Mouse (Mus musculus): ENCODE results near the gene Afdn. TPM values are rescaled to one million over a fixed set of nuclear protein-coding genes. Genes with fewer than 3 reads are reported as not detected.

Afdn gene
- polyA plus RNA-seq (2014; fragmentation: Nextera tagmentation; extraction: Ambion mirVana): 117 and 123 TPM in 2 replicates

DNA sequence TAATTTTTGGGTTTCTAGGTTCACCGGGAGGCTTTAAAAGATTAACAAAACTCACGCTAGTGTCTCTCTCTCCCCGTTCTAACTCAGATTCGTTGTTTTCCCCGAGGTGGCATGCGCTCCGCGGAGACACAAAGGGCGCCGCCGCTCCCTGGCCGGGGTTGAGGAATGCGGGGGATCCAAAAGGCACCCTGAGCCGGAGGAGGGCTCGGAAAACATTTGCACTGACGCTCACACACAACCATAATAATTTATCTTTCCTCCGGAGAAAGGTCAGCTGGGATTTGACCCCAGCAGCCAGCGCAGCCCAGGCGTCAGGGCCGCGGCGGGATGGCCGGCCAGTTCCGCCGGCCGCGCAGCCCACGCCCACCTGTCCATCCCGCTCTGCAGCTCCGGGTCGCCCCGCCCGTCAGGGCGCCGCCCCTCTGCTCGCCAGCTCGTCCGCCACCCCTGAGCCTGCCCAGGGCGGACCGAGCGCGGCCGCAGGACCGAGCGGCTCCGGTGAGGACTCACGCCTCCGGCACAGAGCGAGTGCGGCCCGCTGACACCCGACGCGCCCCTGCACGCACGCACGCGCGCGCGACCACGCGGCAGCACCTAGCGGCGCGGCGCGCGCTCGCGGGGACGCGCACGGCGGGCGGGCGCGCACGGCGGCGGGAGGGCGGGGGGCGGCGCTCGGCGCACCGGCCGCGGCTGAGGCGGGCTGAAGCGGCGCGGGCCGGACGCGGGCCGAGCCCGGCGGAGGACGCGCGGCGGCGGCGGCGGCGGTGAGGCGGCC, at the start of gene Afdn:
Gene Afdn (plus strand): TSS at position 687 of the 775 bp plus-strand sequence.
- H3K9ac ChIP-seq (ENCODE audit: low read length): peak within 1 kb of the TSS; percentile 92
- peaks cover 12% of the 10 kb centered on the region for H3K4me1 ChIP-seq (ENCODE audit: control insufficient read depth, insufficient read depth, low read length)
- no peaks in the 10 kb centered on the region for H3K9me3 ChIP-seq (ENCODE audit: control insufficient read depth, low read length)
- peak within 1 kb of the TSS; percentile 99 for H3K4me2 ChIP-seq
- ATAC-seq (ENCODE audit: low FRiP score) (peak; percentile 92), DNase-seq (ENCODE audit: low spot score, missing footprints) (peak; percentile 98)
- H3K4me3 ChIP-seq (ENCODE audit: low read depth, low read length): peak within 1 kb of the TSS; percentile 95
- peak within 1 kb of the TSS; percentile 94 for H3K27ac ChIP-seq (ENCODE audit: low read depth, low read length)
- WGBS: under 1% methylated on average over 70 of the region's 108 CpGs
- H3K36me3 ChIP-seq (ENCODE audit: control insufficient read depth, insufficient read depth, low read length): no peaks in the 10 kb centered on the region
- H3K27me3 ChIP-seq (ENCODE audit: control insufficient read depth, insufficient read depth, low read length): no peaks in the 10 kb centered on the region

DNA sequence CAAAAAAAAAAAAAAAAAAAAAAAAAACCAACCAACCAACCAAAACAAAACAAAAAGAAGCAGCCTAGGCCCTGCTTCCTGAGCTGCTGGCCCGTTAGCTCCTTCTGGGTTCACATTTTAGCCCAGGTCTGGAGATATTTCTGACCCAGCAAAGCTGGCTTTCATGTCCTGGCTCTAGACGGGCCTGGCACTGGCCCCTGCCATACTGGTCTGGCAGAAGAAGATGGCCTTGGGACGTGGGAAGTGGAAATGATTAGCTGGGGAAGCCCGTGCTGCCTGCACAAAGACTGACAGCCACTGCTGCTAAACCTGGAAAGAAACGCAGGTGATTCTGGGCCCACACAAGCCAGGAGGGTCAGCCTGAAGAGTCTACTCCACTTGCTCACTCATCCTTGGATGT, 49.2 kb upstream of the Afdn start:
- Histone ChIP-seq H3K4me2 (no peak overlapping the region), H3K27ac (ENCODE audit: low read depth, low read length) (no peak overlapping the region)
- DNase-seq (ENCODE audit: low spot score, missing footprints): no peak

DNA sequence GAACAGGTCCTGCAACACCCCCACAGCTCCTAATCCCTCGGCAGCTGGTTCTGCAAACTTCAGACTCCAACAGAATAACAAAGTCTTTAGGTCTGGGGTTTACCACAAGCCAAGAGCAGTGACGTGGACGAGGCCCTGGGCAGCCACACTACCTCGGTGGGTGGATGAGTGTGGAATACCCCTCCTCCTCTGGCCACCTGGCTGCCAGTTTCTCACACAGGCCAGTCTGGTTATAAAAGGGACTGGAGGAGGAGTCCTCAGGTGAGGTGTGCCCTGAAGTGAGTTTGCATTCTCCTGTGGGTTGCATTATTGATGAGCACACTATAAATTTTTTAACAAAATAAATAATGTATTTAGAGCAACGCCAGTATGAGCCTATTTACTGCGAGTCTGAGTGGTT, 48.2 kb upstream of the Afdn start:
- Histone ChIP-seq H3K9me3 (ENCODE audit: control insufficient read depth, low read length) (no peaks in the 10 kb centered on the region), H3K27ac (ENCODE audit: low read depth, low read length) (no peak overlapping the region), H3K4me2 (no peak overlapping the region), H3K4me1 (ENCODE audit: control insufficient read depth, insufficient read depth, low read length) (no peaks in the 10 kb centered on the region), H3K4me3 (ENCODE audit: low read depth, low read length) (no peak overlapping the region), H3K27me3 (ENCODE audit: control insufficient read depth, insufficient read depth, low read length) (no peaks in the 10 kb centered on the region), H3K9ac (ENCODE audit: low read length) (no peak overlapping the region), H3K36me3 (ENCODE audit: control insufficient read depth, insufficient read depth, low read length) (no peaks in the 10 kb centered on the region)
- WGBS: 77% methylated on average over 6 of the region's 6 CpGs
- ATAC-seq (ENCODE audit: low FRiP score) (no peak), DNase-seq (ENCODE audit: low spot score, missing footprints) (no peak)

More for the DNA sequence above, 49.2 kb upstream of the Afdn start:
- H3K9ac ChIP-seq (ENCODE audit: low read length): no peak overlapping the region
- ATAC-seq (ENCODE audit: low FRiP score): no peak
- H3K27me3 ChIP-seq (ENCODE audit: control insufficient read depth, insufficient read depth, low read length): no peaks in the 10 kb centered on the region
- 83% methylated on average over 5 of the region's 5 CpGs for WGBS
- no peaks in the 10 kb centered on the region for H3K4me1 ChIP-seq (ENCODE audit: control insufficient read depth, insufficient read depth, low read length)
- no peak overlapping the region for H3K4me3 ChIP-seq (ENCODE audit: low read depth, low read length)
- no peaks in the 10 kb centered on the region for H3K9me3 ChIP-seq (ENCODE audit: control insufficient read depth, low read length)
- H3K36me3 ChIP-seq (ENCODE audit: control insufficient read depth, insufficient read depth, low read length): no peaks in the 10 kb centered on the region

DNA sequence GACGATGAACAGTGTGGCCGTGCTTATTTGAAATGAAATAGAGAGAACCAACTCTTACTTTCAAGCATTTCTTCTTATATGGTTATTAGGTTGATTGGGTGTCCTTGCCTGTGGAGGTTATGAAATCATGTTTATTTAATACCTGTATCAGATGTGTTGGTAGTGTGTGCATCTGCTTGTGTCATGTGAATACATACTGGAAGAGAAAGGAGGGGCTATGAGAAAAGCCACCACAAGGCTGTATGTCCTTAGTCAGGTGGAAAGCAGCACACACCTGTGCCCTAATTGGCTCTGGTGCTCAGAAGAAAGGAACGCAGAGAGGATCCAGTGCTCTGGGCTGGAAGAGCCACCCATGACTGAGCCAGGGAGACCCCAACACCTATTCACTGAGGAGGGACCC, 47.8 kb upstream of the Afdn start:
- Histone ChIP-seq H3K27ac (ENCODE audit: low read depth, low read length) (no peak overlapping the region), H3K4me2 (no peak overlapping the region), H3K4me1 (ENCODE audit: control insufficient read depth, insufficient read depth, low read length) (no peaks in the 10 kb centered on the region), H3K4me3 (ENCODE audit: low read depth, low read length) (no peak overlapping the region), H3K27me3 (ENCODE audit: control insufficient read depth, insufficient read depth, low read length) (no peaks in the 10 kb centered on the region), H3K9ac (ENCODE audit: low read length) (no peak overlapping the region), H3K36me3 (ENCODE audit: control insufficient read depth, insufficient read depth, low read length) (no peaks in the 10 kb centered on the region), H3K9me3 (ENCODE audit: control insufficient read depth, low read length) (no peaks in the 10 kb centered on the region)
- ATAC-seq (ENCODE audit: low FRiP score) (no peak), DNase-seq (ENCODE audit: low spot score, missing footprints) (no peak)
- WGBS: 94% methylated on average over 3 of the region's 3 CpGs

DNA sequence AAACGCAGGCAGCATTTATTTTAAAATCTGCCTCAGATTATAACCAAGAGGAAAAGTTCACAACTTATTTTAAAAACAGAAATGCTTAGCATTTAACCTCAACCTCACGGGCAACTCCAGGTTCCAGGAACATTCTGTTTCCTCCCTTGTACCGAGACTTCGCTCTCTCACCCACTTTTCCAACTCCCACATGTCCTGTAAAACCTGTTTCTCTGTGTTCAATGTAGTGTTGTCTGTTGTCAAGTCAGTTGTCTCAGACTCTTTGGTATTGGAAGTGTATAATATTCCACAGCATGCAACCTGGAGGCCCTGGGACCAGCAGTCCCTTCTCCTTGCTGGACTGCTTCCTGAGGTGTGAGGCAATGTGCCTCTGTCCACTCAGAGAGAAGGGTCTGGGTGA, 46.2 kb upstream of the Afdn start:
- DNase-seq (ENCODE audit: low spot score, missing footprints) (no peak), ATAC-seq (ENCODE audit: low FRiP score) (no peak)
- H3K9ac ChIP-seq (ENCODE audit: low read length): no peak overlapping the region
- no peaks in the 10 kb centered on the region for H3K4me1 ChIP-seq (ENCODE audit: control insufficient read depth, insufficient read depth, low read length)
- no peaks in the 10 kb centered on the region for H3K36me3 ChIP-seq (ENCODE audit: control insufficient read depth, insufficient read depth, low read length)
- WGBS: 98% methylated on average over 4 of the region's 4 CpGs
- no peaks in the 10 kb centered on the region for H3K9me3 ChIP-seq (ENCODE audit: control insufficient read depth, low read length)
- no peaks in the 10 kb centered on the region for H3K27me3 ChIP-seq (ENCODE audit: control insufficient read depth, insufficient read depth, low read length)
- H3K4me2 ChIP-seq: no peak overlapping the region
- no peak overlapping the region for H3K27ac ChIP-seq (ENCODE audit: low read depth, low read length)
- no peak overlapping the region for H3K4me3 ChIP-seq (ENCODE audit: low read depth, low read length)

DNA sequence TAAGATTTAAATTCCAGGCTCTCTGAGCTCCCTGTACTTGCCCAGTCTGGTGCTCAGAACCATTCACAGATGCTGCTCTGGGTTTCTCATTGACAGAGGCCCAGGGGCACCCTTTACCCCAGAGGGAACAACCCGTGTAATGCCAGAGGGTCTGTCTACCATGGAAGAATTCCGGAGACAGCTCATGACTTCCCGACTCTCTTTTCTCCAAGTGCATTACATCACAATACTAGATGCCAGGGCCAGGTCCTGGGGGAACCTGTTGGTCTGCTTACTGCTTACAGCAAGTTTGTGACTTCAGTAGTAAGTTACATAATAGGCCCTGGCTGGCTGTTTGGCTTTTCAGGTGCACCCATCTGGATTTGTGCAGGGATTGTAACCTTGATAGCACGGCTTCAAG, 45.7 kb upstream of the Afdn start:
- Histone ChIP-seq H3K27me3 (ENCODE audit: control insufficient read depth, insufficient read depth, low read length) (no peaks in the 10 kb centered on the region), H3K9me3 (ENCODE audit: control insufficient read depth, low read length) (no peaks in the 10 kb centered on the region), H3K4me2 (no peak overlapping the region), H3K4me3 (ENCODE audit: low read depth, low read length) (no peak overlapping the region), H3K27ac (ENCODE audit: low read depth, low read length) (no peak overlapping the region), H3K36me3 (ENCODE audit: control insufficient read depth, insufficient read depth, low read length) (no peaks in the 10 kb centered on the region), H3K9ac (ENCODE audit: low read length) (no peak overlapping the region), H3K4me1 (ENCODE audit: control insufficient read depth, insufficient read depth, low read length) (no peaks in the 10 kb centered on the region)
- ATAC-seq (ENCODE audit: low FRiP score) (no peak), DNase-seq (ENCODE audit: low spot score, missing footprints) (no peak)
- 80% methylated on average over 4 of the region's 4 CpGs for WGBS

DNA sequence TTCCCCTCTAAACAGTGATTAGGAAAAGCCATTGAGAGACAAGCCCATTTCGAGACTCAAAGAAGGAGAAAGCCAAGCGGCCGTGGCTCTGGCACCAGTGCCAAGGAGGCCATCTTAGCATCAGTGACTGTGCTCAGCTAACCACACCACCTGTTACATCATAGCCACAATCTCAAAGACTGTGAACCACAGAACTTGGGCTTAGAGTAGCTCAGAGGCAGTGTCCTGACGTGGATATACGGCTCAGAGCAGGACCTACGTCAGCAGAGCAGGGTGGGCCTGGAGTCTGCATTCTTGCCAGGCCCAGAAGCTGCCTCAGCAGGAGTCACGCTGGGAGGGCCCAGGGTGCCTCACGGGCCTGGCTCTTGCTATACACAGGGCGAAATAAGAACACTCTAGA, 44.8 kb upstream of the Afdn start:
- ATAC-seq (ENCODE audit: low FRiP score) (no peak), DNase-seq (ENCODE audit: low spot score, missing footprints) (no peak)
- no peaks in the 10 kb centered on the region for H3K27me3 ChIP-seq (ENCODE audit: control insufficient read depth, insufficient read depth, low read length)
- H3K4me3 ChIP-seq (ENCODE audit: low read depth, low read length): no peak overlapping the region
- H3K27ac ChIP-seq (ENCODE audit: low read depth, low read length): no peak overlapping the region
- WGBS: 75% methylated on average over 9 of the region's 9 CpGs
- H3K36me3 ChIP-seq (ENCODE audit: control insufficient read depth, insufficient read depth, low read length): no peaks in the 10 kb centered on the region
- no peak overlapping the region for H3K9ac ChIP-seq (ENCODE audit: low read length)
- no peaks in the 10 kb centered on the region for H3K4me1 ChIP-seq (ENCODE audit: control insufficient read depth, insufficient read depth, low read length)
- H3K4me2 ChIP-seq: no peak overlapping the region
- H3K9me3 ChIP-seq (ENCODE audit: control insufficient read depth, low read length): no peaks in the 10 kb centered on the region

DNA sequence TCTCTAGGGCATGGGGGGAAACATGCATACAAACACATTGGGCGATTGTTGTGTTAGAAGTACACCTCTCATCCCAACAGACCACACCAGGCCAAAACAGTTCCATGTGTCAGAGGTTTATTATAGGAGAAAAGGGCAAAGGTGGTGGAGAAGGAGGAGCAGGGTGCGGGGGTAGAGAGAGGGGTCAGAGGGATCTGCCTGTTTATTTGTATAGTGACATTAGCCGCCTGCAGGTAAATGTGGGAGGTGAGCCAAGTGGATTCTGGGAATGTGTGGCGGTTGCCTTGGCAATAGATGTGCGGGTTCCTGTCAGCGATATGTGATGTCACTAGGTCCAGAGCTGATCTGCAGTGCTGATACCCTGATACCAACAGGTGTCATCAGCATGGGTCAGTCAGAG, 44.0 kb upstream of the Afdn start:
- Histone ChIP-seq H3K36me3 (ENCODE audit: control insufficient read depth, insufficient read depth, low read length) (no peaks in the 10 kb centered on the region), H3K27ac (ENCODE audit: low read depth, low read length) (no peak overlapping the region), H3K4me3 (ENCODE audit: low read depth, low read length) (no peak overlapping the region), H3K4me1 (ENCODE audit: control insufficient read depth, insufficient read depth, low read length) (no peaks in the 10 kb centered on the region), H3K27me3 (ENCODE audit: control insufficient read depth, insufficient read depth, low read length) (no peaks in the 10 kb centered on the region), H3K9me3 (ENCODE audit: control insufficient read depth, low read length) (no peaks in the 10 kb centered on the region), H3K9ac (ENCODE audit: low read length) (no peak overlapping the region), H3K4me2 (no peak overlapping the region)
- WGBS: 86% methylated on average over 6 of the region's 6 CpGs
- ATAC-seq (ENCODE audit: low FRiP score): no peak
- no peak for DNase-seq (ENCODE audit: low spot score, missing footprints)

DNA sequence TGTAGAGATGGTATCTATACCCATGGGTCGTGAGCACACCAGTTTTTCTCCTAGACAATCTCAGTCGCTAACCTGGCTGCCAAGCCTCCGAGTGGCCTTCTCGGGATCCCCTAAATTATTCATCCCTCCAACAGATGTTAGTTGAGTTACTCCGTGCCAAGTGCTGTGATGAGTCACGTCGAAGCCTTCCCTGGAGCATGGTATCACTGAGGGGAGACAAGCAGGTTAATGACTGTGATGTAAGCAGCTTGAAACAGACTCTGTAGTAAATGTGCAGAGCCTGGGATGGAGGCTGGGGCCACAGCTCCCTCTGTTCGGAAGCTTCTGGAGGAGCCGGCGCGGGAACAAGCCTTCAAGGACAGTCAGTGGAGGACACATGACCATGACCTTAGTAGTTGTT, 42.9 kb upstream of the Afdn start:
- WGBS: 94% methylated on average over 11 of the region's 11 CpGs
- Histone ChIP-seq H3K4me2 (no peak overlapping the region), H3K36me3 (ENCODE audit: control insufficient read depth, insufficient read depth, low read length) (no peaks in the 10 kb centered on the region), H3K4me1 (ENCODE audit: control insufficient read depth, insufficient read depth, low read length) (peaks cover 4% of the 10 kb centered on the region; the same call in 1 of the 2 replicates), H3K9me3 (ENCODE audit: control insufficient read depth, low read length) (no peaks in the 10 kb centered on the region), H3K27ac (ENCODE audit: low read depth, low read length) (no peak overlapping the region), H3K9ac (ENCODE audit: low read length) (no peak overlapping the region), H3K27me3 (ENCODE audit: control insufficient read depth, insufficient read depth, low read length) (no peaks in the 10 kb centered on the region), H3K4me3 (ENCODE audit: low read depth, low read length) (no peak overlapping the region)
- no peak for DNase-seq (ENCODE audit: low spot score, missing footprints)
- ATAC-seq (ENCODE audit: low FRiP score): no peak

Measured in midbrain, embryonic 11.5 days (tissue).